Mouse (Mus musculus) E14TG2a.4 (cell line): ENCODE measurements around the gene Skida1.

Source experiments
- CTCF ChIP-seq: conservative IDR thresholded peaks from 2 replicates; pipeline ENCODE4 v1.5.1; 2014; ENCODE audit warnings: low read length
- NANOG ChIP-seq: IDR thresholded peaks from 2 replicates; pipeline ENCODE4 v1.6.1; 2014; ENCODE audit warnings: borderline replicate concordance, low read length, mixed read lengths

GRCm38 (mm10) chr2:18057336-18058145 lies 8.7 kb upstream of the Skida1 start:
- no peak for TF ChIP-seq CTCF
- no peak for TF ChIP-seq NANOG
